Mouse (Mus musculus): ENCODE measurements around the gene Cpsf2. TPM values are rescaled to one million over a fixed set of nuclear protein-coding genes. Genes with fewer than 3 reads are reported as not detected.

Gene Cpsf2
- total and polyA plus RNA-seq, 3 experiments: 32.7 to 42.0 (median 34.6) TPM

DNA sequence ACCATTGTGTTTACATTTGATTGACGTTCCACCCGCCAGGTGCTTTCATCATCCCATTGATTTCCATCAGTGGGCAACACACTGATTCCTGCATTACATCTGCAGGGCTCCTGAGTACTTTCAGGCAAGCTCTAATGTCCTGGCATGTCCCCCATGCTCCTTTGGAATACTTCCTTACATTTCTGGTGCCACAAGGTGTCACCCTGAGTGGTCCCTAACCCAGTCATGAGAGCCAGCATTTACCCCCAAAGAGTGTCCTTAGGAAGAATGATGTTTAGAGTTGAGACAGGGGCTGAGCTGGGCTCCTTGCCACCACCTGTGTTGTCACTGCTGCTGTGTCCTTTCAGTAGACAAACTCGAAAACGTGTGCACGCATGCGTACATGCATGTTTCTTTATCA is 33.8 kb downstream of the Cpsf2 start:
- TF ChIP-seq TCF12 (IDR thresholded peaks at IDR 0.05; ENCODE audit: low read depth, low read length): no peak
- TF ChIP-seq USF2 (conservative IDR thresholded peaks at IDR 0.05; ENCODE audit: low read depth, low read length): no peak
- no peak for TF ChIP-seq SIN3A (IDR thresholded peaks at IDR 0.05; ENCODE audit: low read length)
- H3K27ac ChIP-seq (ENCODE audit: insufficient read depth, low read depth): no peak overlapping the region
- no peak for DNase-seq (ENCODE audit: extremely low read depth)
- H3K9ac ChIP-seq (ENCODE audit: insufficient read depth, low read depth): no peak overlapping the region
- H3K36me3 ChIP-seq (replicated peaks in 1 of 2; ENCODE audit: control insufficient read depth in 1 of 2, insufficient read depth in 1 of 2, low read length in 1 of 2): peaks cover 12 to 38% of the 10 kb centered on the region in 2 experiments
- no peaks in the 10 kb centered on the region for H3K27me3 ChIP-seq (replicated peaks)
- in situ Hi-C loops (cut with MboI; ENCODE audit: low pct_ligation_motif_present, low pct_unique_long_range_greater_than_20kb, low sequenced_read_pairs) (no loop called here), dilution Hi-C loops (cut with MboI; ENCODE audit: extremely low pct_ligation_motif_present, extremely low pct_unique_long_range_greater_than_20kb, low sequenced_read_pairs) (no loop called here)
- no peaks in the 10 kb centered on the region for H3K79me2 ChIP-seq (replicated peaks; ENCODE audit: control insufficient read depth, extremely low read depth, insufficient read depth, poor library complexity, severe bottlenecking)
- H3K4me2 ChIP-seq (ENCODE audit: insufficient read depth, low read depth, poor library complexity, severe bottlenecking): no peak overlapping the region
- no peak overlapping the region for H3K4me3 ChIP-seq (replicated peaks in 1 of 3; ENCODE audit: low read depth in 2 of 3, low read length in 2 of 3, poor library complexity in 1 of 3)
- no peaks in the 10 kb centered on the region for H3K4me1 ChIP-seq (ENCODE audit: control insufficient read depth in 1 of 2, insufficient read depth in 2 of 2)
- no peaks in the 10 kb centered on the region for H3K9me3 ChIP-seq (replicated peaks; ENCODE audit: low read length)

DNA sequence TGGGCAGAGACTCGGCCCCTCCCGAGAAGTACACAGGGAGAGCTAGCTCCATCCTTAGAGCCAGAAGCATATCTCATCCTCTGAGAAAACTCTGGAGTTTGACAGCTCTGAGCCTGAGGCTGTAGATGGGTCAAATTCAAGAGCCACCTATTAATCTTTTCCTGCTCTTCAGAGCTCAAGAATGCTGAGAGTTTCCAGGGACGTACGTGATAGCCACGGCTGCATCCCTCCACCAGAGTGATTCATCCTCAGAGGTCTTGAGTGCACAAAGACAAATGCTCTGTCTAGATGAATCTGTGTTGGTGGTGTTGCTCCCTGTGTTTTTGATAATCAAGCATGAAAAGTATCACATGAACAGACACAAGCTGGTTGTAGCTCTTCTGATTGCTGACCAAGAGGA is 38.6 kb downstream of the Cpsf2 start:
- no peak for DNase-seq (ENCODE audit: extremely low read depth)
- no peak overlapping the region for H3K4me3 ChIP-seq (replicated peaks in 1 of 3; ENCODE audit: low read depth in 2 of 3, low read length in 2 of 3, poor library complexity in 1 of 3)
- H3K4me2 ChIP-seq (ENCODE audit: insufficient read depth, low read depth, poor library complexity, severe bottlenecking): no peak overlapping the region
- H3K79me2 ChIP-seq (replicated peaks; ENCODE audit: control insufficient read depth, extremely low read depth, insufficient read depth, poor library complexity, severe bottlenecking): no peaks in the 10 kb centered on the region
- dilution Hi-C loops (cut with MboI; ENCODE audit: extremely low pct_ligation_motif_present, extremely low pct_unique_long_range_greater_than_20kb, low sequenced_read_pairs): no loop called here
- TF ChIP-seq MYC (IDR thresholded peaks at IDR 0.05; ENCODE audit: low read depth, low read length) (no peak), BHLHE40 (IDR thresholded peaks at IDR 0.05; ENCODE audit: low read depth, low read length) (no peak), MAFK (IDR thresholded peaks at IDR 0.05; ENCODE audit: insufficient replicate concordance, low read length) (no peak), IRF4 (IDR thresholded peaks at IDR 0.05; ENCODE audit: low read depth, low read length) (no peak), MAX (IDR thresholded peaks at IDR 0.05; ENCODE audit: low read length) (no peak), ZMIZ1 (IDR thresholded peaks at IDR 0.05; ENCODE audit: low read depth, low read length) (no peak), RAD21 (IDR thresholded peaks at IDR 0.05; ENCODE audit: low read depth, low read length) (no peak), USF1 (IDR thresholded peaks at IDR 0.05; ENCODE audit: low read depth, low read length) (no peak), JUND (conservative IDR thresholded peaks at IDR 0.05; ENCODE audit: low read depth, low read length) (no peak), KAT2A (IDR thresholded peaks at IDR 0.05; ENCODE audit: insufficient replicate concordance, low read length) (no peak), CHD1 (IDR thresholded peaks at IDR 0.05; ENCODE audit: low read depth, low read length) (no peak), RCOR1 (conservative IDR thresholded peaks at IDR 0.05; ENCODE audit: low read depth, low read length) (no peak), MAZ (IDR thresholded peaks at IDR 0.05; ENCODE audit: low read depth, low read length) (no peak)
- H3K27ac ChIP-seq (ENCODE audit: insufficient read depth, low read depth): no peak overlapping the region
- in situ Hi-C loops (cut with MboI; ENCODE audit: low pct_ligation_motif_present, low pct_unique_long_range_greater_than_20kb, low sequenced_read_pairs): loop anchor here (10.0 kb wide), 1 partner anchor 160 kb away; no protein-coding TSS in a partner anchor
- H3K9ac ChIP-seq (ENCODE audit: insufficient read depth, low read depth): no peak overlapping the region
- H3K9me3 ChIP-seq (replicated peaks; ENCODE audit: low read length): no peaks in the 10 kb centered on the region
- no peaks in the 10 kb centered on the region for H3K4me1 ChIP-seq (ENCODE audit: control insufficient read depth in 1 of 2, insufficient read depth in 2 of 2)
- peaks cover 0 to 5% of the 10 kb centered on the region in 2 experiments for H3K36me3 ChIP-seq (replicated peaks in 1 of 2; ENCODE audit: control insufficient read depth in 1 of 2, insufficient read depth in 1 of 2, low read length in 1 of 2)
- H3K27me3 ChIP-seq (replicated peaks): no peaks in the 10 kb centered on the region
